Comparison of ENCODE assay signal across 11 mouse cellular contexts in genomic region chr17:47981556-47982027, GRCm38 (mm10). TPM values are rescaled to one million over a fixed set of nuclear protein-coding genes. Genes with fewer than 3 reads are reported as not detected.
DNase-seq lines count a peak whose midpoint lies in the region; ATAC-seq and TF ChIP-seq lines count a peak whose summit lies in the region.
"Had no signal": no experiment of that assay in that cellular context is flagged by ENCODE, and none has a peak within 500 bp of the region (broad histone marks: within the 10 kb centered on the region; RNA-seq: fewer than 3 reads in every experiment).

No protein-coding gene starts in this region.

- no peak overlapping the region for H3K4me3 ChIP-seq in intestine, embryonic 14.5 days (ENCODE audit: low read depth, low read length)
- no peak overlapping the region for H3K4me3 ChIP-seq in intestine, postnatal 0 days (ENCODE audit: low read depth, low read length)
- H3K4me3 ChIP-seq in forebrain, embryonic 16.5 days (replicated peaks; ENCODE audit: low read length): no peak overlapping the region
- no peak overlapping the region for H3K4me3 ChIP-seq in liver, embryonic 16.5 days (ENCODE audit: low read depth, low read length)
- H3K4me3 ChIP-seq: erythroblast, embryonic 14.5 days had no signal

- WGBS in intestine, embryonic 14.5 days: 32% methylated on average over 7 of the region's 7 CpGs
- 43% methylated on average over 7 of the region's 7 CpGs for WGBS in intestine, postnatal 0 days
- WGBS in forebrain, embryonic 16.5 days: 8% methylated on average over 7 of the region's 7 CpGs
- 18% methylated on average over 7 of the region's 7 CpGs for WGBS in liver, embryonic 16.5 days (ENCODE audit: insufficient replicate concordance)

- H3K4me2 ChIP-seq in intestine, embryonic 14.5 days (ENCODE audit: low read length): no peak overlapping the region
- H3K4me2 ChIP-seq in intestine, postnatal 0 days (replicated peaks; ENCODE audit: low read depth): no peak overlapping the region
- no peak overlapping the region for H3K4me2 ChIP-seq in forebrain, embryonic 16.5 days (ENCODE audit: low read length)
- H3K4me2 ChIP-seq in liver, embryonic 16.5 days (ENCODE audit: low read depth, low read length): no peak overlapping the region

- no peaks in the 10 kb centered on the region for H3K9me3 ChIP-seq in intestine, embryonic 14.5 days (ENCODE audit: control insufficient read depth, low read length)
- H3K9me3 ChIP-seq in intestine, postnatal 0 days (ENCODE audit: control insufficient read depth): no peaks in the 10 kb centered on the region
- H3K9me3 ChIP-seq in forebrain, embryonic 16.5 days (ENCODE audit: control insufficient read depth, low read length): no peaks in the 10 kb centered on the region
- no peaks in the 10 kb centered on the region for H3K9me3 ChIP-seq in liver, embryonic 16.5 days (replicated peaks; ENCODE audit: control insufficient read depth, low read length)

- H3K27ac ChIP-seq in intestine, embryonic 14.5 days (ENCODE audit: low read depth): no peak overlapping the region
- no peak overlapping the region for H3K27ac ChIP-seq in intestine, postnatal 0 days (ENCODE audit: low read depth, low read length)
- peak overlapping the region; percentile 37; the same call in 1 of the 2 replicates for H3K27ac ChIP-seq in forebrain, embryonic 16.5 days (ENCODE audit: low read length)
- H3K27ac ChIP-seq in liver, embryonic 16.5 days (ENCODE audit: low read length): no peak overlapping the region

- no peaks in the 10 kb centered on the region for H3K27me3 ChIP-seq in intestine, embryonic 14.5 days (replicated peaks; ENCODE audit: control insufficient read depth, insufficient read depth, low read length)
- H3K27me3 ChIP-seq in intestine, postnatal 0 days (replicated peaks; ENCODE audit: control insufficient read depth, insufficient read depth, low read length): no peaks in the 10 kb centered on the region
- no peaks in the 10 kb centered on the region for H3K27me3 ChIP-seq in forebrain, embryonic 16.5 days (replicated peaks; ENCODE audit: control insufficient read depth, insufficient read depth, low read length)
- peaks cover 3% of the 10 kb centered on the region for H3K27me3 ChIP-seq in liver, embryonic 16.5 days (ENCODE audit: control insufficient read depth, insufficient read depth, low read depth, low read length)

- TF ChIP-seq CTCF in intestine, postnatal 0 days (IDR thresholded peaks at IDR 0.05; ENCODE audit: low read depth): no peak

- peaks cover 15% of the 10 kb centered on the region for H3K4me1 ChIP-seq in intestine, embryonic 14.5 days (replicated peaks; ENCODE audit: control insufficient read depth, insufficient read depth, low read length)
- H3K4me1 ChIP-seq in intestine, postnatal 0 days (replicated peaks; ENCODE audit: control insufficient read depth, insufficient read depth, low read length): no peaks in the 10 kb centered on the region
- H3K4me1 ChIP-seq in forebrain, embryonic 16.5 days (replicated peaks; ENCODE audit: control insufficient read depth, insufficient read depth, low read length): peaks cover 12% of the 10 kb centered on the region
- H3K4me1 ChIP-seq in liver, embryonic 16.5 days (ENCODE audit: control insufficient read depth, low read depth, low read length): no peaks in the 10 kb centered on the region; the same call in 1 of the 2 replicates

- no peak for DNase-seq in intestine, embryonic 14.5 days (ENCODE audit: low spot score)
- peak; percentile 50 for DNase-seq in retina, adult 2 months (ENCODE audit: low read depth, low spot score)
- no peak for DNase-seq in c-Kit-positive CD71-positive TER-119-positive erythroid progenitor cells, embryonic 14.5 days (ENCODE audit: low spot score)
- DNase-seq in T-cell, adult 2 months (ENCODE audit: low spot score): no peak
- no peak for DNase-seq in lung, adult 18-20 months
- DNase-seq: heart, adult 11 months; kidney, adult 11 months had no signal

- no peaks in the 10 kb centered on the region for H3K36me3 ChIP-seq in intestine, embryonic 14.5 days (ENCODE audit: control insufficient read depth, insufficient read depth, low read length)
- no peaks in the 10 kb centered on the region; the same call in 1 of the 2 replicates for H3K36me3 ChIP-seq in intestine, postnatal 0 days (ENCODE audit: control insufficient read depth, insufficient read depth)
- H3K36me3 ChIP-seq in forebrain, embryonic 16.5 days (ENCODE audit: control insufficient read depth, insufficient read depth): no peaks in the 10 kb centered on the region
- no peaks in the 10 kb centered on the region for H3K36me3 ChIP-seq in liver, embryonic 16.5 days (ENCODE audit: control insufficient read depth, insufficient read depth)

- H3K9ac ChIP-seq in intestine, embryonic 14.5 days (ENCODE audit: low read length): no peak overlapping the region
- H3K9ac ChIP-seq in intestine, postnatal 0 days (ENCODE audit: low read depth, low read length): no peak overlapping the region
- H3K9ac ChIP-seq in forebrain, embryonic 16.5 days (replicated peaks; ENCODE audit: low read depth, low read length): no peak overlapping the region
- H3K9ac ChIP-seq in liver, embryonic 16.5 days (ENCODE audit: low read depth, low read length): no peak overlapping the region

- ATAC-seq in intestine, embryonic 14.5 days (replicated peaks; ENCODE audit: low FRiP score, low TSS enrichment, low read depth): peak; percentile 63
- ATAC-seq in intestine, postnatal 0 days: no peak
- ATAC-seq in forebrain, embryonic 16.5 days: peak; percentile 85
- peak; percentile 54 for ATAC-seq in liver, embryonic 16.5 days (ENCODE audit: low read depth)

RNA-seq across cellular contexts. Expression of gene 1700122O11Rik, which starts 56.5 kb away (rescaled TPM):
- not detected in 2 replicates for polyA plus RNA-seq in intestine, embryonic 14.5 days (2014; fragmentation: Nextera tagmentation; extraction: Ambion mirVana)
- polyA plus RNA-seq in intestine, postnatal 0 days (2015; fragmentation: Nextera tagmentation; extraction: Ambion mirVana): not detected in 2 replicates
- not detected in 2 replicates for polyA plus RNA-seq in forebrain, embryonic 16.5 days (2015; fragmentation: Nextera tagmentation; extraction: Ambion mirVana)
- not detected in 2 replicates for polyA plus RNA-seq in liver, embryonic 16.5 days (2015; fragmentation: Nextera tagmentation; extraction: Ambion mirVana)
- polyA plus RNA-seq: erythroblast, embryonic 14.5 days had no signal

RNA-seq across cellular contexts. Expression of gene Foxp4, which starts 57.1 kb away (rescaled TPM):
- polyA plus RNA-seq in intestine, embryonic 14.5 days (2014; fragmentation: Nextera tagmentation; extraction: Ambion mirVana): 30.3 and 32.4 TPM in 2 replicates
- polyA plus RNA-seq in intestine, postnatal 0 days (2015; fragmentation: Nextera tagmentation; extraction: Ambion mirVana): 12.9 and 13.3 TPM in 2 replicates
- 29.1 and 29.6 TPM in 2 replicates for polyA plus RNA-seq in forebrain, embryonic 16.5 days (2015; fragmentation: Nextera tagmentation; extraction: Ambion mirVana)
- 3.4 and 4.0 TPM in 2 replicates for polyA plus RNA-seq in liver, embryonic 16.5 days (2015; fragmentation: Nextera tagmentation; extraction: Ambion mirVana)
